Mouse (Mus musculus): ENCODE measurements at regions not wholly inside any gene's neighbourhood (a gene's known extent, or its start where the extent isn't known, plus 50 kb on each side); places are given as distances from the start of the nearest gene placed in this dataset.
A peak's percentile ranks its signal among the peaks of the same experiment; 100 is the strongest.

GRCm38 (mm10) chr7:37215498-37215897 lies 517.6 kb downstream of the Tshz3 start:
- H3K4me3 ChIP-seq (ENCODE audit: insufficient read depth, low read depth, low read length): no peak overlapping the region
- no peaks in the 10 kb centered on the region for H3K36me3 ChIP-seq (ENCODE audit: control insufficient read depth, insufficient read depth, low read length)
- no peaks in the 10 kb centered on the region for H3K27me3 ChIP-seq (replicated peaks; ENCODE audit: control insufficient read depth, insufficient read depth, low read length)
- H3K4me1 ChIP-seq (ENCODE audit: control insufficient read depth, insufficient read depth, low read length): no peaks in the 10 kb centered on the region
- TF ChIP-seq POLR2A (IDR thresholded peaks at IDR 0.05; ENCODE audit: low read depth, low read length): no peak
- TF ChIP-seq CTCF (conservative IDR thresholded peaks at IDR 0.05; ENCODE audit: insufficient read depth, insufficient read length, low read depth, low read length): no peak
- peak; percentile 3 for DNase-seq
- H3K27ac ChIP-seq (ENCODE audit: insufficient read depth, low read depth, low read length): no peak overlapping the region
- 72% methylated on average over 6 of the region's 6 CpGs for WGBS

DNA sequence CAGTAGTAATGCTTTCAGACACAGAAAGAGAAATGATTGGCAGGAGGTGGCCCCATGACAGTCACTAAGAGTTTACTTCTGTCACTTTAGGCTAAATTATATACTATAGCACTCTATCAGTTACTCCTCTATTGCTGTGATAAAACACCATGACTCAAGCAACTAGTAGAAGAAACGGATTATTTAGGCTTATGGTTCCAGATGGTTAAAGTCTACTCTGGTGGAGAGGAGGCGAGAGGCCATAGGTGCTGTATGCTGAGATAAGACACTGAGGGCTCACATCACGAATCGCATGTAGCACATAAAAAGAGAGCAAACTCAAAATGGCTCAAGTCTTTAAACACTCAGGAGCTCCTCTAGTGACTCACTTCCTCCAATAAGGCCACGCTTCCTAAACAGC lies 522.6 kb downstream of the Tshz3 start:
- Histone ChIP-seq H3K27ac (ENCODE audit: insufficient read depth, low read depth, low read length) (no peak overlapping the region), H3K4me3 (ENCODE audit: insufficient read depth, low read depth, low read length) (no peak overlapping the region), H3K27me3 (replicated peaks; ENCODE audit: control insufficient read depth, insufficient read depth, low read length) (no peaks in the 10 kb centered on the region), H3K36me3 (ENCODE audit: control insufficient read depth, insufficient read depth, low read length) (no peaks in the 10 kb centered on the region), H3K4me1 (ENCODE audit: control insufficient read depth, insufficient read depth, low read length) (no peaks in the 10 kb centered on the region)
- WGBS: 95% methylated on average over 5 of the region's 5 CpGs
- no peak for DNase-seq
- TF ChIP-seq POLR2A (IDR thresholded peaks at IDR 0.05; ENCODE audit: low read depth, low read length) (no peak), CTCF (conservative IDR thresholded peaks at IDR 0.05; ENCODE audit: insufficient read depth, insufficient read length, low read depth, low read length) (no peak)

- TF ChIP-seq CTCF (conservative IDR thresholded peaks at IDR 0.05; ENCODE audit: insufficient read depth, insufficient read length, low read depth, low read length): no peak
- no peak for TF ChIP-seq POLR2A (IDR thresholded peaks at IDR 0.05; ENCODE audit: low read depth, low read length)
- H3K4me3 ChIP-seq (ENCODE audit: insufficient read depth, low read depth, low read length): no peak overlapping the region
- H3K27me3 ChIP-seq (replicated peaks; ENCODE audit: control insufficient read depth, insufficient read depth, low read length): no peaks in the 10 kb centered on the region
- no peaks in the 10 kb centered on the region for H3K36me3 ChIP-seq (ENCODE audit: control insufficient read depth, insufficient read depth, low read length)
- no peak overlapping the region for H3K27ac ChIP-seq (ENCODE audit: insufficient read depth, low read depth, low read length)
- H3K4me1 ChIP-seq (ENCODE audit: control insufficient read depth, insufficient read depth, low read length): no peaks in the 10 kb centered on the region
- 80% methylated on average over 3 of the region's 3 CpGs for WGBS
- DNase-seq: no peak
Measured at GRCm38 (mm10) chr7:37226423-37226822, 528.5 kb downstream of the Tshz3 start.

GRCm38 (mm10) chr7:37230641-37231347 lies 532.9 kb downstream of the Tshz3 start:
- no peak for TF ChIP-seq POLR2A (IDR thresholded peaks at IDR 0.05; ENCODE audit: low read depth, low read length)
- no peak for TF ChIP-seq CTCF (conservative IDR thresholded peaks at IDR 0.05; ENCODE audit: insufficient read depth, insufficient read length, low read depth, low read length)
- Histone ChIP-seq H3K27me3 (replicated peaks; ENCODE audit: control insufficient read depth, insufficient read depth, low read length) (no peaks in the 10 kb centered on the region), H3K27ac (ENCODE audit: insufficient read depth, low read depth, low read length) (no peak overlapping the region), H3K4me3 (ENCODE audit: insufficient read depth, low read depth, low read length) (no peak overlapping the region), H3K36me3 (ENCODE audit: control insufficient read depth, insufficient read depth, low read length) (no peaks in the 10 kb centered on the region), H3K4me1 (ENCODE audit: control insufficient read depth, insufficient read depth, low read length) (no peaks in the 10 kb centered on the region)
- WGBS: 81% methylated on average over 6 of the region's 6 CpGs
- DNase-seq: no peak

DNA sequence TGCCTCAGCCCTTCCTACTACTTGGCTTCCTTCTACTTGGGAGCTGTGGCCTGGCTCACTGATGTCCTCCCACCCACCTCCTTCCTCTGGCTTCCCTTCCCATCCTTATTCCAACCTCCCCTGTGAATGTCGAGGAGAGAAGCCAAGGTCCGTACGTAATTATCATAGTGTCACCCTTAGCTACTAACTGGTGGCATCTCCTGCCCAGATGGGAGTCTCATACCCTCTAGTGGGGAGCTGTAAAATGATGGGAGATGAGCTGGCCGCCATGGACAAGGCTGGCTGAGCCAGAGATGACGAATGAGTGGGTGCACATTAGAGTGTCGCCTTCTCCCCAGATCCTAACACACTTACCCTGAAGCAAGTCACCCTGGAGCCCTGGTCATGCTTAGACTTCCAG lies 532.6 kb downstream of the Zfp536 start:
- no peaks in the 10 kb centered on the region for H3K27me3 ChIP-seq (replicated peaks; ENCODE audit: control insufficient read depth, insufficient read depth, low read length)
- no peak for TF ChIP-seq POLR2A (IDR thresholded peaks at IDR 0.05; ENCODE audit: low read depth, low read length)
- TF ChIP-seq CTCF (conservative IDR thresholded peaks at IDR 0.05; ENCODE audit: insufficient read depth, insufficient read length, low read depth, low read length): peak; percentile 19; the same call in 1 of the 2 replicates
- no peaks in the 10 kb centered on the region for H3K36me3 ChIP-seq (ENCODE audit: control insufficient read depth, insufficient read depth, low read length)
- DNase-seq: no peak
- no peaks in the 10 kb centered on the region for H3K4me1 ChIP-seq (ENCODE audit: control insufficient read depth, insufficient read depth, low read length)
- 58% methylated on average over 6 of the region's 6 CpGs for WGBS
- H3K4me3 ChIP-seq (ENCODE audit: insufficient read depth, low read depth, low read length): no peak overlapping the region
- no peak overlapping the region for H3K27ac ChIP-seq (ENCODE audit: insufficient read depth, low read depth, low read length)

GRCm38 (mm10) chr7:37241781-37242180 lies 531.7 kb downstream of the Zfp536 start:
- Histone ChIP-seq H3K27me3 (replicated peaks; ENCODE audit: control insufficient read depth, insufficient read depth, low read length) (no peaks in the 10 kb centered on the region), H3K36me3 (ENCODE audit: control insufficient read depth, insufficient read depth, low read length) (no peaks in the 10 kb centered on the region), H3K27ac (ENCODE audit: insufficient read depth, low read depth, low read length) (no peak overlapping the region), H3K4me1 (ENCODE audit: control insufficient read depth, insufficient read depth, low read length) (no peaks in the 10 kb centered on the region), H3K4me3 (ENCODE audit: insufficient read depth, low read depth, low read length) (no peak overlapping the region)
- no peak for TF ChIP-seq CTCF (conservative IDR thresholded peaks at IDR 0.05; ENCODE audit: insufficient read depth, insufficient read length, low read depth, low read length)
- TF ChIP-seq POLR2A (IDR thresholded peaks at IDR 0.05; ENCODE audit: low read depth, low read length): no peak
- WGBS: 63% methylated on average over 7 of the region's 7 CpGs
- no peak for DNase-seq

DNA sequence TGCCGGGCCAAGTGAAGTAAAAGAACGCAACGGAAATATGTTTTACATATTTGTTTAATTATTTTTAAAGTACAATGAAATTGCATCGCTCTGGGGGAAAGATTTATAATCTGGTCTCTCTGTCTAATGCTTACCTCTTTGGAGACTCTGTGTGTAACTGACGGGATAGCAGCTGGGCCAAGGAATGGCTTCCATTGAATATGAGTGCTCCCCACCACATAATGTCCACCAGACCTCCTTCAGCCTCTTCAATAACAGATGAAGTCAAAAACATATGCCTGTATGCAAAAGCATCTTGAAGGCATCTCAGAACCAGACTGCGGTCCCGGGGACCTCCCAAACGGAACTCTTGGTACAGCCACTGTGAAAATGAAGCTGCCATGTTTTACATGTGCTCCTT lies 531.0 kb downstream of the Zfp536 start:
- WGBS: 82% methylated on average over 8 of the region's 8 CpGs
- H3K36me3 ChIP-seq (ENCODE audit: control insufficient read depth, insufficient read depth, low read length): no peaks in the 10 kb centered on the region

More for the DNA sequence above, 531.0 kb downstream of the Zfp536 start:
- H3K27ac ChIP-seq (ENCODE audit: insufficient read depth, low read depth, low read length): no peak overlapping the region
- no peak for DNase-seq
- no peak overlapping the region for H3K4me3 ChIP-seq (ENCODE audit: insufficient read depth, low read depth, low read length)
- TF ChIP-seq CTCF (conservative IDR thresholded peaks at IDR 0.05; ENCODE audit: insufficient read depth, insufficient read length, low read depth, low read length) (no peak), POLR2A (IDR thresholded peaks at IDR 0.05; ENCODE audit: low read depth, low read length) (no peak)
- no peaks in the 10 kb centered on the region for H3K27me3 ChIP-seq (replicated peaks; ENCODE audit: control insufficient read depth, insufficient read depth, low read length)
- H3K4me1 ChIP-seq (ENCODE audit: control insufficient read depth, insufficient read depth, low read length): no peaks in the 10 kb centered on the region

Measured in kidney, adult 2 months (tissue).